Mouse (Mus musculus): ENCODE data around the gene Mael.

Mael gene

DNA sequence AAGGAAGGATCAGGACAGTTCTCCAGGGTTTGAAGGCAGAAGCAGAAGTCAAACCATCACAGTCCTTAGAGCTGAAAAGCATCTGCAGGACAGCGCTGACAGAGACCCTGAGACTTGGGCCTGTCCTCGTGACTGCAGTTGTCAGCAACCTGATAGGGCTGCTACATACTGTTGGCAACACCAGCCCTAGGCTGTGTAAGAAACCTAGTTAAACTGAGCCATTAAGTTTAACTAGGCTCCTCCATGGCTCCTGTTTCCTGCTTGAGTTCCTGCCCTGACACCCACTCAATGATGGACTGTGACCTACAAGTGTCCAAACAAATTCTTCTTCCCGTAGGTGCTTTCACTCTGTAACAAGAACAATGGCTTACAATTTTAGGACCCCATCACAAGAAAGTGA, 33.4 kb downstream of the Mael start:
- DNase-seq = no peak

DNA sequence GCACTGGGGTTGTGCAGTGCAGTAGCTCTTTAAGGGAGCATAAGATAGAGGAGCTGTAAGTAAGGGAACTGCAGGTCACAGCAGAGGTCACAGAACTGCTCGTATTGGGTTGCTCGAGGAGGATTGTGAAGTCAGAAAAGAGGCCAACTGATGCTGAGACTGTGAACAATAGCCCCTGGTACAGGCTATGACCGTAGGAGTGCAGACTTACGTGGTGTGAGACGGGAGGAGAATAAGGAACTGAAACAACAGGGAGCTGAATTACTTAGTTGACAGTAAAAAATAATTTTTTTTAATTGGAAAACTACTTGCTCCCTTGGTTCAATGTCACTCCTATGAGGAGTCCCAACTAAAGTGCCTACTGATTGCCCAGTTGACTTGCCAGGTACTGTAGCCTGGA, 34.4 kb downstream of the Mael start:
- no peak for DNase-seq

DNA sequence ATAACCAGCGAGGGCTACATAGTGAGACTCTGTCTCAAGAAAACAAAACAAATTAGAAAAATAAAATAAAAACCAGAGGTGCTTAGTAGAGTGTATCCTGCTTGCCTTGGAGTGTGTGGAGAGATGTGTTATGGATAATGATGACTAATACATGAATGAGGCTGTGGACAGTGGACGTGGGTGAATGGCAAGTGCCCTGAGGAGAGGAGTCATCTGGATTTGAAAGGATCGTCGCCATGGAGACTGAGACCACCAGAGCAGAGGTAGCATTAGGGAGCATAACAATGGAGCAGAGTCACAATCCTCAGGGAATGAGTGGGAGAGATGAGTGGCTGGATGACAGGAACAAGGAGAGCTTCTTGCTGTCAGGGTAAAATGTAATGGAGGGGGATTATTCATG, 48.7 kb downstream of the Mael start:
- no peak for DNase-seq

DNA sequence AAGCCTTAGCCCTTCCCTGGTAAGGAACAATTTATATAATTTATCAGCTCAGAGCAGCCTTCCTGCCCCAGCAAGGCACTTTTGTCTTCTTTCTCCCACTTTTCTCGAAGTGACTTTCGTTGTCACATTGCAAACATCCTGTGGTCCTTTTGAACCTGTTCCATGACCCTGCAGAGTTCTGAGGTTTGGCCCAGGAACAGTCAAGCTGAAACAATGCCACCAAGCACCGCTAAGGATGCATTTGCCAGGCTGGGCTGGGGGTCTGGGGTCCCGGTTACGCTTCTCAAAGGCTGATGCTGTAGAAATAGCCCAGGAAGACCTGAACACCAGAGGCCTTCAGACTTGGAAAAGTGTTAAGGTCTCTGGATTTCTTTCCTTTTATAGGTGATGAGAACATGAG, 53.2 kb downstream of the Mael start:
- no peak for DNase-seq

DNA sequence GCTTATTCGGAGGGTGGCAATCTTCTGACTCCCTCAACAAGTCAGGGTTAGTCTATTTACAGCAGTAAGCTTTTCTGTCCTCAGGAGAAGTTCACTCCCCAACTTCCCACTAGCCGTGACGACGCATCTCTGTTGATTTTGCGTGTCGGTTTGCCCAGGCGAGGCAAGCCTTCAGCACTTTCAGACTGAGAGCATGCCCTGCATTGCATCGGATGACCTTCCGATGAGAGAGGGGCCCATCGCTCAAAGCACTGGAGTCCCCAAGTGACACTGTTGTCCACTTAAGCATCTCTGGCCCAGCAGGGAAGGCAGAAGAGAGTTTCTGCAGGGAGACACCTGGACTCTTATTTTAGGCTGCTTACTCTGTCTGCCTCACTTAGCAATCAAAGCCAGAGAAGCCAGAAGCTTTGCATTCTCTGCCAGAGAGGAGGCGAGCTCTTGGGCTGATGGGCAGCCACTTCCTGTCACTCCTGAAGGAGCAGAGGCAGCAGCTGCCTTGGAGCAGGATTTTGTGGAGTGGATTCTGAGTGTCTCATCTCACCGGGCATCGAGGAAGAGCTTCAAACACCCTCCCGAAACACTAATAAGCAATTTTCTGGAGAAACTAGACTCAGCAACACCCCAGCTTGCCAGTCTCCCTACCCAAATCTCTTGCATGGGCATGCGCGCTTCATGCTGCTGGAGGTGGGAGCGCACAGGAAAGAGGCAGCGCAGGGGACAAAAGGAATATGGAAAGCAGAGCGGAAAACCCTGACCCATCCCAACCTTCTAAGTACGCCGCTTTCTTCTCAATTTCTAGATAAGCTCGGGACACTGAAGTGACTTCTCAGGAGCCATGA, 53.9 kb downstream of the Mael start:
- no peak for DNase-seq

DNA sequence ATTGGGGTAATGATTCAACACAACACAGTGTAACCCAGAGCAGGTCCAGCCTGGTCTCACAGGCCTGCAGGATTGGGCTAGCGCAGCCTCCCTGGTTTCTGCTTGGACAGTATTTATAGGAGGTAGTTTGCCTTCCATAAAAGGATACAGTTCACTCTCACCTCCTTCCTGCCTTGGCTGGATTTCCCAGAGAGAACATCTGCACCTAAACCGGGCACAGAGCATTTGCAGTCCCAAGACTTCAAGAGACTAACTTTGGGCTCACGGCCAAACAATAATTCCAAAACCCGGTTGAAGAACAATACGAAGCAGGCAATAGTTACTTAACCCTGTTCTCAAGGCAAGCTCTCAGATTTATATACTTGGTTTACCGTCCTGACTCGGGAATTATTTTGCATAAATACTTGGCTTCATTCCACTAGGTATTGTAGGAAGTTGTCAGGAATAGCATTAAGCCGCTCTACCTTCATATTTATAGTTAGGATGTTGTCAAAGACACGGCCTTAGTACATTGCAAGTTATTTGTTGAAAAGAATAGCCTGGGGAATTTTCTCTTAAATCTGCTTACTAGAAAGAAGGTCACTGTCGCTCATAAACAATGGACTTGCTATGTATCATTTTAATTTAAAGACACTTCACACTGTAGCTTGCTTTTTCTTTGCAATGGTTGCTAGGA, 55.5 kb downstream of the Mael start:
- no peak for DNase-seq

DNA sequence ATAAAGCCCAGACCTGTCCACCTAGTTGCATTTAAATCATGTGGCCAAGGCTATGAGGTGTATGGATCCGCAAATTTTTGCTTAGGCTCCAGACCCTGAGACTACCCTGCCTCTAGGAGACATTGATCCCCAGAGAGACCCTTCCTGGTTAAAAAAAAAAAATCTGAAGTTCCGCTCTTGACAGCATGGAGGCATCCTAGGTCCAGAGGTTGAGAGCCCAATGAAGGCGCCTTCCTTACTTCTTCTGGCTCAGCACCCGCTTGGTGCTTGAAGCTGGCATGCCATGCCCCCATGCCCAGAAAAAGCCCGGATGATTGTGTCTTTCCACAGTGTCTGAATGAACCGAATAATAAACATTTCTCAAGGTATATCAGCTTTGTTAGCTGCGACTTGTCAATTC, 57.0 kb downstream of the Mael start:
- no peak for DNase-seq

DNA sequence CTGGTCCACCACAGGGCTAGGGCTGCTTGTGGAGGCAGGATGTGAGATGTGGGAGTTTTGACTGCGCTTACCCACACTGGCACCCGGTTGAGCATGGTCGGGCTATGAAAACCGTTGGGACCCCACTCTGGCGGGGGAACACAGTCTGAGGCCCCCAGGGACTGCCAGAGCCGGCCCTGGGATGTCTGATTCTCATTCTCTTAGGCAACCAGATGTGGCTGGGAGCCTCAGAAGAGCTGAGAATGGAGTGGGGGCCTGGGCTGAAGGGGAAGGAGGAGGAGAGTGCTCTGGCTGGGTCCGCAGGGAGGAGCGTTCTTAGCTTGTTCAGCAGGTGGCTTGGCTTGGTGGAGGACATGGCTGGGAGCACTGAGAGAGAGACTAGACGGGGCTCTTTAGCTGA, 64.9 kb downstream of the Mael start:
- DNase-seq = no peak

DNA sequence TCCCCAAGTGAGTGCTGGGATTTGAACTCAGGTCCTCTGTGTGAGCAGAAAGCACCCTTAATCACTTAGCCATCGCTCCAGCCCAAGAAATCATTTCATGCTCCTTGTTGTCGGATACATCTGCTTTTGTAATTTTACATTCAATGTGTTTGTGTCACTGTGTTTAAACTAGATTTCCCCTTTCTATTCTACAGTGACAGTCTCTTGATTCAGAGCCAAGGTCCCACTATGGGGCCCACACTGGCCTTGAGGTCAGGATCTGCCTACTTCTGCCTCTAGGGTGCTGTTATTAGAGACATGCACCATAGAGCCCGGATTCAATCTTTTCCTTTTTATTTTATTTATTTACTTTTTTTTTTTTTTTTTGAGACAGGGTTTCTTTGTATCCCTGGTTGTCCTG, 65.6 kb downstream of the Mael start:
- DNase-seq = no peak

DNA sequence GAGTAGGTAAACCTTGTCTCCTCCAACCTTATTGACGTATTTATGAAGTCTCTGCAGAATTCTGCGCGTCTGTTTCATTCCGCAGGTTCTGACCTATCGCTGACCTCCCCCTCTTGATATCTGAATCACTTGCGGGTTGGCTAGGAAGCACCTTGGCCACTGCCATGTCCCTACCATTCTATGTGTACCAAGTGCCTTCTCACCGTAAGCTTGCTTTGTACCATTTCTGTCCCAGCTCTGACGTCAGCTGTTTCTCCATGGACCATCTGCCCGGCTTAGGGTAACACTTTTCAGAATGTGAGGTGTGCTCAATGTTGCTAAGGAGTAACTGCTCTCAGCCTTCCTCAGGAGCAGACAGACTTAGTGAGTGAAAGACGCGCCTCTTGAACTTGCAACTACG, 67.7 kb downstream of the Mael start:
- no peak for DNase-seq

DNA sequence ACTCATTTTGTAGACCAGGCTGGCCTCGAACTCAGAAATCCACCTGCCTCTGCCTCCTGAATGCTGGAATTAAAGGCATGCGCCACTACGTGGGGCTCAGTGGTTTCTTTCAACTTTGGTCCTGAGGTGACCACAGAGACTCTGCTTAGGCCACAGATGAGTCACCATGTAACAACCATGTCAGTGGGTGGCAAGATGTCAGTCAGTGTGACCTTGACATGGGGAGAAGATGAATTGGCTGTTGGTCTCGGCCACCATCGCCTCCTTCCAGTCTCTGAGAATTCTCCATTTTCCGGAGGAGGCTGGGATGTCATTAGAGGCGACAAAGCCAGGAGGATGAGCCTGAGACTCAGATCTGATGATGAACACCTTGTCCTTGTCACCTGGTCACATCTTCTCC, 68.8 kb downstream of the Mael start:
- no peak for DNase-seq

DNA sequence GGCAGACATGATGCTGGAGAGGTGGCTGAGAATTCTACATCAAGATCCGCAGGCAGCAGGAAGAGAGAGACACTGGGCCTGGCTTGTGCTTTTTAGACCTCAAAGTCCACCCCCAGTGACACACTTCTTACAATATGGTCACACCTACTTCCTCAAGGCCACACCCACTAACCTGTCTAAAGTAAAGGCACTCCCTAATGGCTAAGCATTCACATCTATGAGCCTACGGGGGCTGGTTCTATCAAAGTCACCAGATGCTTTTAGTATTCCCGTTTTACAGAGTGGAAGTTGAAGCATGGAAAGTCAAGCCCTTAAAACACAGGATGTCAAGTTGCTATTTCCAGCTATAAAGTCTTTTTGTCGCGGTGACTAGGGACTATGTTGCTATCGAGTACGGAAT, 70.5 kb downstream of the Mael start:
- no peak for DNase-seq

DNA sequence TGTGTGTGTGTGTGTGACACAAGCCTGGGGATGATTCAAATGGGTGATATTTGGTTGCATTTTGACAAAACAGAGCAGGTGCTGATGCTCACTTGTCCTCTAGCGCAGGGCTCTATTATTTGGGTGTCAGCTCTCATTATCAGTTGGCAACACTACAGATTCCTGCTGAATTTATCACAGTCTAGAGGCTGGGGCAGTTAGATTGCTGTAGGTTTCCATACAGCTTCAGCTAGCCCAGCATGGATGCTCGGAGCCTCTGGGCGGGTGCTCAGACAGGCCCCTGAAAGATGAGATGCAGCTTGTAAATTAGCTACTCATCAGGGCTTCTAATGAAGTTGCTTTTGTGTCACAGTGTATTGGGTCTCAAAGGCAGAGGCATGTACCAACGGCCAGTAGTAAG, 71.1 kb downstream of the Mael start:
- no peak for DNase-seq

DNA sequence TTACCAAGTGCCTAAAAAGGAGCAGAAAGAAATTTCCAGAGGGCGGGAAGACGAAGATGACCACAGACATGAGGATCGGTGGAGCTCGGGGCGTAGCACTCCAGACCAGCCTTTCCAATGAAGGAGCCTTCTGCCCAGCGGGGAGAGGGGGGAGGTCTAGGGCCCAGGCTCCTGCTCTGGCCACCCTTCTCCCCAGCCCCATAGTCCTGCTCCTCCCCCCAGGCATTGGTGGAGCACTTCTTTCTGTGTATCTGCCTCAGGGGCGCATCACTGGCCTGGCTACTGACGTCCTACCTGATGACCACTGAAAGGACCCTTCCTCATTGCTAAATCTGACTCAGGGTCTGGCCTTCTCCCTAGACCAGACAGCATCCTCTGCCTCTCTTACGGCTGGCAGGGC, 73.4 kb downstream of the Mael start:
- DNase-seq = no peak

DNA sequence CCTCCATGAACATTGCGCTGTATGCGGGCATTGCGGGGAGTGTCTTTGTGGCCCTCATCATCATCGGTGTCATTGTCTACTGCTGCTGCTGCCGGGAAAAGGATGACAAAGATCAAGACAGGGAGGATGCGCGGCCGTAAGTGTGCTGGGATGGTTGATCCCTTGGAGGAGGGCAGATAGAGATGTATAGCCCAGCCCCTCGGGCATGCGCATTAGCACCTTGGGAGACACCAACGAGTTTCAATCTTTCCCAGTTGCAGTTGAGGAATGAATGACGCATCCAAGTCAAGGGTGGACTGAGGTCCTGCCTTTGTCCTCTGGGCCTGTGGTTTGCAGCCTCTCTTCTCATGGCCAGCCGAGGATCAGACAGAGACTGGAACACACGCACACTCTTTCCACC, 74.0 kb downstream of the Mael start:
- no peak for DNase-seq

DNA sequence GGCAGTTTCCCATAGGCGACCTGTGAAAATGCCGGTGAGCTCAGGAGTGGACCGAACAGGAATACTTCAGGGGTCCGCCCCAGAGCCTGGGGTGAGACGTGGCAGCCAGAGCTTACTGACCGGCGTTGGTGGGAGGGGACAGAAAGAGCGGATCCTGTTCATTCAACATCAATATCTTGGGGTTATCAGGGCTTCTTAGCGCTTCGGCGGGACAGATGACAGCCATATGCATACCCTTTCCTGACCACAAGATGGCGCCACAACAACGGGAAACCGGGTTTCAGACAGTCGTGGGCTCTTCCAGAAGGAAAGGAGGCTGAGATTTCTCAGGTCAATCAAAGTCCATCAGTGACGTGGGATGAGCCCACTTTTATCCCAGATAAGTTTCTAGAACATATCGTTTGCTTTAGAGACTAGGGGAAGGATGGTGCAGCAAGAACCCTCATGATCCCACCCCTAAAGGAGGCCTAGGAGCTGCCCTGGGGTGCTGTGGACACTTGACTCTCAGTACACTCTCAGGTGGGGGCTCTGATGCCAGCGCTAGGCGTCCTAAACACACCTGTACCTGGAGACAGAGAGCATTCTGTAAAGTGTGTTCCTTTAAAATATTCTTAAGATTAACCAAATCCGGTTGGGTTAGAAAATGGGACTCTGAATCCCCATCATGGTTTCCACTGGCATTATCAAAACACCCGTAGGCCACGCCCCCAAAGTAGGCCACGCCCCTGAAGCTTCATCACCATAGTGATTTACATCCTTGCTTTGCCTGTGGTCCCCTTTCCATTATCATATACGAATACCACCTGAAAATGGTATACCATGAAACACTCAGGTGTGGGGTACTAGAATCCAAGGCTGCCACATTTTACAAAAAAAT, 77.7 kb downstream of the Mael start:
- peak; percentile 71 to 82 for DNase-seq

DNA sequence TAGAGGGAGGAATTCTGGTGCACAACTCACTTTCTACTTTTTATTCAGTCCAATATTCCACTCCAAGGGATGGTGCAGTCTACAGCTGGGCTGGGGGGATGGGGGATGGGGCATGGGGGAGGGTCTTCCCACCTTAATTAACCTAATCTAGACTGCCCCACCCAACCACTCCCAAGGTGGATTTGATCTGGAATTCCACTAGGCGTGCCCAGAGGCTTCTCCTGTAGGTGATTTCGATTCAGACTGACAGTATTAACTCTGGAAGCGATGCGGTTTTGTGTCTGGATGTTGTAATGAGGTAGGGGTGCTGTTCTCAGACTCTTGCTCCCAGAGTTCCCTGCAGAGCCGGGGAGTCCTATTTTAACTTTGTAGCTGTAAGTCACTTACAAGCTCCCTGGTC, 78.4 kb downstream of the Mael start:
- no peak for DNase-seq

DNA sequence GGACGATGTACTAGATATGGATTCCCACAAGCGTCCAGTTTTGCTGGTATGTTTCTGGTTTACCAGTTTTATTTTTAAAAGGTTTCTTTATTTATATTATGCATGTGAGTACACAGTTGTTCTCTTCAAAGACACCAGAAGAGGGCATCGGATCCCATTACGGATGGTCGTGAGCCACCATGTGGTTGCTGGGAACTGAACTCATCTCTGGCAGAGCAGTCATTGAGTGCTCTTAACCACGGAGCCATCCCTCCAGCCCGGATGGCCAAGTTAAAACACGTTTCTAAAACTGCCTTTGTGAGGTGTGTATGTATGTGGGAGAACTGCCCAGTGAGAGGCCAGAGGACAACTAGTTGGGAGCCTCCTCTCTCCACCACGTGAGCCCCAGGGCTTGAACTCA, 79.9 kb downstream of the Mael start:
- DNase-seq = no peak

DNA sequence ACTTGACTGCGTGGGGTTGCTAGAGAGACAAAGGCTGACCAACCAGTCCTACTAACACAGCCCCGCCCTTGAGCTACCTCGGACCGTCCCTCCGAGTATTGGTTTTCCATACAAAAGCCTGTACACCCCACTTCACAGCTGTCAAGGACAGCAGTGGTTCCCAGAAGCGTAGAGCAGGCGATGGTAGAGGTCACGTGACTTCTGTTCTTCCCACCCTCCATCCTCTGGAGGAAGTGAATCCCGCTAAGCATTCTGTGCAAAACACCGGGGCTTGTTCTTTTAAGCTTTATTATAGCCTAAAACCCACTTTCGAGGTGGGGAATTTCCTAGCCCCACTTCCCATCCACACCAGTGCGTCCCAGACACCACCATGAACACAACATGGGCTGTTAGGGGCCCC, 80.8 kb downstream of the Mael start:
- DNase-seq = no peak

DNA sequence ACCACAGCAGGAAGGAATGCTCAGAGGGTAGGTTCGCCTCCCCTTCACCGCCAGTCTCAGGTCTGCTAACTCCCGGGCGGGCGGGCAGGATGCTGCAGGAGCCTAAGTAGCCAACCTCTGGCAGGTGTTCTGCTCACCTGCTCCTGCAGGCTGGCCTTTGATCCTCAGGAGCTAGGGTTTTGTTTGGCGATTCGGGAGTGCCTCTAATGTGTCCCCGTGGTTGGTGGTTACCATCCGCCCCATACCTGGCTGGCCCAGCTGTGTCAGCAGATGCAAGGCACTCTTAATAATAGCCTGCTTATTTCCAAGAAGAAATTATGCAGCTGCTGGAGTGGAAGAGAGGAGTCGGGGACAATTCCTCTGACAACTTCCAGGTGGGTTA, 83.4 kb downstream of the Mael start:
- no peak for DNase-seq

DNA sequence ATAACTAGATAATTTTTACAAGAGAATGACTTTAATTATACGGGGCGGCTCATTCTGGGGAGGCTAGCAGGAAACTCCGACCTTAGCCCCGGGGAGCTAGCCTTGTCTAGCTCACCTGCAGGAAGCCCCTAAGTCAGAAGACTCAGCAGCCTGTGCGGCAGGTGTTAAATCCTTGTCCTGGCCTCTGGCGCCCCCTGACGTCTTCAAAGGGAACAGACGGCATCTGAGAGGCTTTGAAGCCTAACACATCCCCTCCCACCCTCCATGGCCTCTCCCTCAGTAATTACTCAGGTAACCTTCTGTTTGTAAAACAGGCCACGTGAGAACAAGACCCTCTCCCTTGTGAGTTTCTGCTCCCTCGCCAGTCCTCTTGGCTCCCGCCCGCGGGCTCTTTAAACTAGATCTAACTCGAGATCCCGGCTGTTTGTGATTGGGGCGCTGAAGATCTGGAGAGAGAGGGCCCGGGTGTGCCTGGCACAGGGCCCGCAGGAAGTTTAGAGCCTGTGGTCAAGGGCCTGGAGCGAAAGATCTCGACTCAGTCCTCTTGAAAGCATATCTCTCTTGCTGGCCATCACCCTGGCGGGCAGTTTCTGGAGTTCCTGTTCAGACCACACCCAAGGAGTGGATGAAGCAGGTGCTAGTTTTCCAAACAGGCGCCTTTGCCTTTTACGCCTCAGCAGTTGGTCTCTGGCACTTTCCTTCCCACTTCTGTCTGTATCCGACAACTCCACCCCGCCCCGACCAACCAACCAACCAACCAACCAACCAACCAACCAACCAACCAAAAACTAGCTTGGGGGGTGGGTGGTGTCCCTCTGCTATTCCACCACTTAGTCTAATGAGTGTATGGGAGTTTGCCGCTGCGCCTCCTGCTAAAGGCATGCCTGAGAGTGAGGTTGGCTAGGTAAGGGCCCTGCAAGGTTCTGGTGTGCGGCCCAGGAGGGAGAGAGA, 84.1 kb downstream of the Mael start:
- peak; percentile 78 to 87 for DNase-seq

DNA sequence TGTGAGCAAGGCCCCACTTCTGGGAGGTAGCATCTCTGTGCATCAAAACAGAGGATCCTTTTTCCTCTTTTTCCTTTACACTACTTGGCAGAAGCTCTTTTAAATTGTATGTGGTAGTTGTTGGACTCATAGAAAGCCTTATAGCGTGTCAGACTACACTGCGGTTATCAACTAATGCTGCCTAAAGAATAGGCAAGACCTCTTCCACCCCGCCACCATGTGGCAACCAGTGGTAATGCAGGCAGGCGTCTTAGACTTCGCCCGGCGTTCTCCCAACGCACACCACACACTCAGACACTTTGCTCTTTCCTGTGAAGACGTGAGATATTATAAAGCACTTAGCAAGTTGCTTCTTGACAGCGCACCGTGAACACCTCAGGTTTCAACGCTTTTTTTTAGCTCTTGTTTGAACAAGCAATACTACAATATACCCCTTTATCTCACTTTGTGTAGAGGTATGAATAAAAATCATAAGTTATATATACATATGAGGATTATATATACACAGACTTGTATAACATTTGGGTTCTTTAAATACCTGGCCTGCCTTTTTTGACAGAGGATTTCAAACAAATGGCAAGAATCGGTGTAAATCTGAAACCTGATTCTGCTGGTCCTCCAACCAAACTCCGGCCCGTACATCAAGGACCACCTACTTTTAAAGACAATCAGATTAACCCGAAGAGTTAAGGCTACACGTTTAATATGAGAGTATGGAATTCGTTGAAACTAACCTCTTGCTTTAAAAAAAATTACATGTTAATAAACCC, 85.0 kb downstream of the Mael start:
- DNase-seq = peak; percentile 80 to 87

Measured in cerebellum, adult 18-20 months (tissue).